Mouse (Mus musculus): ENCODE measurements around the gene Tns1.
A peak's percentile ranks its signal among the peaks of the same experiment; 100 is the strongest.
"Not testable (repeated sequence)": the region's sequence is repeated elsewhere in the genome, so short reads cannot be mapped to it uniquely, and the experiment has no call there.

The Tns1 gene

DNA sequence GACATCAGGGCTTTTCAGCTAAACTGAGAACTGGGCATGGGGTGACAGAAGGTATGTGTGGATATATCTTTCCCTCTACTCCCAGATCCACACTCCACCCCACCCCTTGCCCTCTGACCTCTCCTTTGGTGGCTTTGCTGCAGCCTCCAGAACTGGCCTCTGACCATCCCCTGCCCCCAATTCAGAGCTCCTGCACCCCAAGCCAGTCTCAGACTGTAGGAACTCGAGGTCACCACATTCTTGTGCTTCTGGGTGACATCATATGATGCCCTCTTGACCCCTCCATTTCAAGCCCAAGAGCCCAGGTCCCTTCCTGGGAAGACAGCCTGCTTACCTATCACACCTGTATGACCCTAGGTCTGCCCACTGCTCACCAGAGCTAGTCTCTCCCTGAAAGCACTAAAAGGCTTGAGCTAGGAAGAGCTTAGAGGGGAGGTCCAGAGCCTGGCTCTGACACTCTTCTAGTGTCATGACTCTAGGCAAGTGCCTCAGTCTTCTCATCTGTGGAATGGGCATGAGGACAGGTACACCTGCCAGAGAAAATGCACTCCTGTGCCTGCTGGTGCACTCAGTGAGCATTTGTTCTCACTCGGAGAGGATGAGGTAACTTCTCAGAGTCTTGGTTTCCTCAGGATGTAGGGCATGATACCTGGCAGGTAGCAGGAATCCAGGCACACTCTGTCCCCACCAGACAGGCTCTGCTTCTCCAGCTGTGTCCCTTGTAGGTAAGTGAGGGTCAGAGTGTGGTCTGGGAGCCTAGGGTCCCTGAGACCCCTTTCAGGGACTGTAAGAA, 214.9 kb downstream of the Tns1 start:
- DNase-seq, result peak; percentile 36 to 49

DNA sequence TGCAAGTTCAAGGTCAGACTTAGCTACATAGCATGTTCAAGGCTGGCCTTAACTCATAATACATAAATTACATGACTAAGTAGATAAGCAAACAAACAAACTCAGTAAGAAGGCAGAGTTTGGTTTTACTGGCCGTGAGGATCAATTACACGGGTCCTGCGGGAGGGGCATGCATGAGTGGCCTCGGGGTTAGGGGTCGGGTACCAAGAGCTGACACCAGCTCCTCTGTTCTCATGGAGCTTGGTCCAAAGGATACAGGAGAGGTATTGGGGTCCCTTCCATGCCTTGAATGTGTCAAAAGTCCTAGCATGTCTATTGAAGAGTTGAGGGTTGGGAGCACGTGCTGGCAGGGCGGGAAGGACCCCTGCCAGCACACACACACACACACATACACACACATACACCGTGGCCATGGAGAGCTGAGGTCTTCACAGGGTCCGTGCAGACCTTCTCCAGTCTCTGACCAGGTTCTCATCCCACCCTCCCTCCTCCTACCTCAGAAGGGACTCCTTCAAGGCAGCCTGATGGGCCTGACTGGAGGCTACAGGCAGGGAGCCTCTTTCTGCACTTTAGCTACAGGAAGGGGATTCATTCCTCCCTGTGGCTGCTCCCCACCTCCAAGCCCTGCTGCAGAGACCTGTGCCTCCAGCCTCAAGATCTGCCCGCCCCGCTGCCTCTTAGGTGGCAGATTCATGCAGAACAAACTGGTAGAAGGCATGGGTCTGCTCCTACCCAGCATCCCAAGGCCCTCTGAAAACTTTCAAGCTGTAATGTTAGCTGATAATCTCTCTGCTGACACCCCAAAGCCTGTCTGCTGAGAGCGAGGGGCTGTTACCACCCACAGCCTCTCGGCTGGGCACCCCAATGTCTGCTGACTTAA, 215.9 kb downstream of the Tns1 start:
- DNase-seq, result peak; percentile 27 to 39

DNA sequence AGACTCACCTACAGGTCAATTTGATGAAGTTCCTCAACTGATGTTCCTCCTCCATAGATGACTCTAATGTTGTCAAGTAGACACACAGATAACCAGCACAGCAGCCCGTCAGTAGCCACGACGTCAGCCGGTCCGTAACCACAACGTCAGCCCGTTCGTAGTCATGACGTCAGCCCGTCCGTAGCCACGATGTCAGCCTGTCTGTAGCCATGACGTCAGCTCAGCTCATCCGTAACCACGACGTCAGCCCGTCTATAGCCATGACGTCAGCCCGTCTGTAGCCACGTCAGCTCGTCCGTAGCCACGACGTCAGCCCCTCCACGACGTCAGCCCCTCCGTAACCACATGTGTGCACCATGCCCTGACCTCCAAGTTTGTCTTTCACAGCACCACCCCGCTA, 217.1 kb downstream of the Tns1 start:
- no peak for DNase-seq

DNA sequence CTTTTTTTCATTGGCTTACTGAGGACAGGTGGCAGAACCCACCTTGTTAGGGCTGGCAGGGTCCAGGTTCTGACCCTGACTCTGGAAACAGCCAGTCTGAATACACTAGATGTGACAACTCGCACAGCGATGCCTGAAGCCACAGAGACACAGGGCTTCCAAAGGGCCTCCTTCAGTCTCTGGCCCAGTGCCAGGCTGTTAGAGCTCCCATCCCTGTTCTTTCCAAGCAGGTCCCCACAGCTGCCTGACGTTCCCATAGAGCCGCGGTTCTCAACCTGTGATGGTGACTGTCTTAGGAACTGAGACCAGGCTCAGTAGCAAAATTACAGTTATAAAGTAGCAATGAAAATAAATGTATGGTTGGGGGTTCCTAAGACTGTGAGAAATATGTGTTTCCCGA, 217.9 kb downstream of the Tns1 start:
- peak in 1 of 2 experiments; percentile 59 for DNase-seq

DNA sequence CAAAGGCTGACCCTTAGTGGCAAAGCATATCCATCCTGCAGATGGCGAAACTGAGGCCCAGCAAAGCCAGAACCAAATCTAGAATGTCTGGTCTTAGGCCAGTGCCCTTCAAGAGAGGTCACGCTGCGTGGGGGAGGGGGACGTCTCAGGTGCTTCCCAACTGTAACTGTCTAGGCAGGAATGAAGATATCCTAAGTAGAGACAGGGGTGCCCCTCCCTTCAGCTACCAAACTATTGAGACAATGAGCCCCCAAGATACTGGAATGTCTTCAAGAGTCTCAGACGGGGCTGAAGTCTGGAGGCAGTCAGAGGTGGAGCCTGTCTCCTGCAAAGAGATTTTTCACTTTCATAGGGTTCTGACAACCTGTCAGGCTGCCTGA, 218.4 kb downstream of the Tns1 start:
- DNase-seq, result peak in 1 of 2 experiments; percentile 50

DNA sequence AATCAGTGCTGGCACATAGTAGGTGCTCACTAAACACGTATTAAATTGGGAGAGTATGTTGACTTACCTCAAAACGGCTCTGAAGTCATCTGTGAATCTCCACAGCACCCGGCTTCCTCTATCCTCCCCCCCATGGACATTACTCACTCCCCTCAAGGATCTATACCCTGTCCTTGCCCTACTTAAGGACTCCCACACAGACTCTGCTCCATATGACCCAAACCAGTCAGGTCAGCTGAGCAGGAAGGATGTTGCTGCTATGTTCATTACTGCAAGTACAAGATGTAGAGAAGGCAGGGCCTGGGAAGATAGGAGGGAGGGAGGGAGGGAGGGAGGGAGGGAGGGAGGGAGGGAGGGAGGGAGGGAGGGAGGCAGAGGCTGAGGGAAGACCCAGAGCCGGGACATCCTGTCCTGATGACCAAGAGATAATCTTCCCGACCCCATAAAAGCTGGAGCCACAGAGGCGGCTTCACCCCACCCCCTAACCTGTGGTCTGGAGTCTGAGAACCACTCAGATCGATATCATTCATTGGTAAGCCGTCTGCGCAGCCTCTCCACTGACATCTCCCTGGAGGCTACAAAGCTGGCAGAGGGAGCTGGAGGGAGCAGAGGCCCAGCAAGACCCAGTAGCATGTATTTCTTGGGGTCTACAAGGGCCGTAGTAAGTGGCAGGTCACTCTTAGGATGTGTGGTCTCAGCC, 219.0 kb downstream of the Tns1 start:
- peak in 1 of 2 experiments; percentile 19 for DNase-seq

DNA sequence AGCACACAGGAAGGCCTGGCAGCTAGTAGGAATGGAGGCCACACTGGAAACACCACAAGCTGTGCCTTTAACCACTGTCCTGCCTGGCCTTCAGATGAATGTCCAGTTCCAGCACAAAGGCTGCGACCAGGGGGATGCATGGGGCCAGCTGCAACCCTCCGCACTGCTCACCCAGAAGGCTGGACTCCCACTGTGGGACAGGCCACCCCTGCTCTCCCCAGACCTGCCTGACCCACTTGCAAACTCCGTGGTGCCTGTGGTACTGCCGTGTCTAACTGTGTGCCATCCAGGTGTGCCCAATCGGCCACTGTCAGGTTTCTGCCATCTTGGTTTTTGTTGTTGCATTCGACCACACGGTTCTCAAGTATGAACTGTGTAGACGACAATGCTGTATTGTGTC, 219.6 kb downstream of the Tns1 start:
- DNase-seq, result no peak

DNA sequence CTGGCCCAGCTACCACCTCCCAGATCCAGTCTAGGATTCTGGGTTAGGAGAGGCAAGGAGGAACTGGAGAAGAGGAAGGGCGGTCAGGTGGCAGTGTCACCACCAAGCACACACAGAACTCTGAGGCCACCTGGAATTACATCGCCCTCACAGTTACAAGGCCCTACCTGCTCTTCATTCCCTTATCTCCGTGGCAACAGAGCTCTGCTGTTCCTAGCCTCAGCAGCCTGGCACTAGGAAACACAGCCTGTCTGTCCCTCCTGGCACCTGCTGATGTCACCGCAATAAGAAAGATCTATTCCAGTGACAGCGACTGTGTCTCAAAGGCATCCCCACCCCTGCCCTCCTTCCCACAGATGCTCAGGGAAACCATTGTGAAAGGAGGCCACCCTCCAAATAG, 221.2 kb downstream of the Tns1 start:
- DNase-seq, result no peak

DNA sequence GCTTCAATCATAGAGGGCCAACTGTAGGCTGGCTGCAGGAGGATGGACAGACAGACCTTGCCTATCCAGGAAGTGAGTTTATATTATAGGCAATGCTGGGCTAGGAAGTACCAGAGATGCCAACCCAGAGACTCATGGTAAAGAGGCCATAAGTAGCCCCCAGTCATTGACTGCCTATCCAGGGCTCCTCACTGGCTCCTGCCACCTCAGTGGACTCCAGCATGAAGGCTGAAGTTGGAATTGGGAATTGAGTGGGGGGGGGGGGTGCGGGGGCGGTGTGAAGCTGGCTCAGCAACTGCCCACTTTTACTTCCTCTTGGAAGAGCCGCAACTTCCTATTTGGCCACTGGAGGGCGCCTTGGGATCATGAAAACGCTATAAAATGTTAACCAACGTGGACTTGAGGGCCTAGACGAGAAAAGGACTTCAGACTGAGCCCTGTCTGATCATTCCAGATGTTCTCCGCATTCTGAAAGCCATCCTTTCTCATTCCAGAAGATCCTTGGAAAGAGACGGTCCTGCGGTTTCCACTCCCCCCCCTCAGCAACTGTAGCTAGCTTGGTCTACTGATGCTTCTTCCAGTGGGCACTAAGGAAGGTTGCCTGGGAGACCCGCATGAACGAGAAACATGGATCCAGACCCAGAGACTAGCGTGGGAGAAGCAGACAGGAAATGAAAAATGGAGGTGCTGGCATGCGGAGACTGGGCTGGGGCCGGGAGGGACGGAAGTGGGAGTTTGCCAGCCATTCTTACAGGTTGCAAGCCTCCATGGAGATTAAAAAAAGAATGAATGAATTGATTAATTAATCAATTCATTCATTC, 221.9 kb downstream of the Tns1 start:
- peak; percentile 72 to 83 for DNase-seq

DNA sequence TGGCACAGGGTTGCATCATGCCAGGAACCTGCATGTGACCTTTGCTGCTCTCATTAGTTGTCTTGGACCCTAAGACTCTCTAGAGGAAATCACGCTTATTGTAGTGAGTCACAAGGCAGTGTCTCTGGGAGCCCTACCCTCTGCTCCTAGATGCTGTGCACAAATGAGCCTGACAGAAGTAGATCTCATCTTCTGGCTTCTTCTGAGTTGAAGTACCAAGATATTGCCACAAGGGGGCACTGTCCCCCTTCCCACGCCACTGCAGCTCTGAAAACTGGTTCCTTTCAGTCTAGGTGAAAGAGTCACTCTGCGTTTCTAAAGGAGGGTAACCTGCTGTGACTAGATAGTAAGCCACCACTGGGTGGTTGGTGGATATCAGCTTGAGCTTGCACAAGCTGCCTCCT, 222.8 kb downstream of the Tns1 start:
- peak; percentile 68 to 84 for DNase-seq

DNA sequence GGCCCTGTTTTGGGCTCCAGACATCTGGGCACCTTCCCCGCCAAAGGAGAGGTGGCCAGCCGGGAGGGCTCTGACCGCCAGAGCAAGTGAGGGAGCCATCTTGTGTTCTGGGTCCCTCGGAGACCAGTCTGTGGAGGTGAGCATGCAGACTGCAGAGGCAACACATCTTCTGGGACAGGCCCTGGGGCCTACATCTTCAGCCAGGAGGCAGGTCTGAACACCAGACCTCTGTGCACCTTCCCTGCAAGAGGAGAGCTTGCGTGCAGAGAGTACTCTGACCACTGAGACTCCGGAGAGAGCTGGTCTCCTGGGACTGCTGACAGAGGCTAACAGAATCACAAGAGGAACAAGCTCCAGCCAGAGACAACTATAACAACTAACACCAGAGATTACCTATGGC, 228.8 kb downstream of the Tns1 start:
- DNase-seq, result not testable (repeated sequence)

DNA sequence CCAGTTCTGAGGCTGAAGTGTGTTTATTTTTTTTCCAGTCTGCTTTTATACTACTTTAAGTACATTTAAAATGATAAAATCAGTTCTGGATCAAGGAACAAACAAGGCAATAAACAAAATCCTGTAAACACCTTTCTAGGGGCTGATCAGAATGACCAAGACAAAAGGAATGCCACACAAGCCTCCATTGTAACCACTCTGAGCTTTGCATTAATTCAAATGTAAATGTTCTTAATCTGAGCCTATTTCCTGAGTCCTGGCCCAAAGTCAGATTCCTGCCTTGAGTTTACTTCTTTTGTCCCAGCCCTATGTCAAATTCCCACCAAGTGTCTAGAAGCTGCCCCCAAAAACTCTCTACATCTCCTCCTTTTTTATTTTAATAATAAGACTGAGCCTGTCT, 243.5 kb downstream of the Tns1 start:
- DNase-seq, result no peak

DNA sequence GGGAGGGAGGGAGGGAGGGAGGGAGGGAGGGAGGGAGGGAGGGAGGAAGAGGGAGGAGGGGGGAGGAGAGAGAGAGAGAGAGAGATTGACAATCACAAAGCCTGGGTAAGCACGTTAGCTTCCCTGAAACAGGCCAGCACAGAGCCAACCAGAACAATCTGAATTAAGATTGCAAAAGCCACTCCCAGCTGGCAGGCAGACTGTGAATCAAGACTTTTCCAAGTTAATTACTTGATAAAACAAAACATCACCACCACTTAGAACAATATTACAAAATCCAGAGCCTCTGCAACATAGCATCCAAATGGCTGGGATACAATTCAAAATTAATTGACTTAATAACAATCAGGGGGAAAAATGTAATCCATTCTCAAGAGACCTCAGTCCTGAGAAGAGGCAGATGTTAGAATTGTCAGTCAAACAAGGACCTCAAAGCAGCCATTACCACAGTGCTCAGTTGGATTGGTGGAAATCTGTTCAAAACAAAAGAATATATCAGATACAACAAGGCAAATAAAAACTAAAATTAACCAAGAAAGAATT, 248.5 kb downstream of the Tns1 start:
- DNase-seq, result no peak

DNA sequence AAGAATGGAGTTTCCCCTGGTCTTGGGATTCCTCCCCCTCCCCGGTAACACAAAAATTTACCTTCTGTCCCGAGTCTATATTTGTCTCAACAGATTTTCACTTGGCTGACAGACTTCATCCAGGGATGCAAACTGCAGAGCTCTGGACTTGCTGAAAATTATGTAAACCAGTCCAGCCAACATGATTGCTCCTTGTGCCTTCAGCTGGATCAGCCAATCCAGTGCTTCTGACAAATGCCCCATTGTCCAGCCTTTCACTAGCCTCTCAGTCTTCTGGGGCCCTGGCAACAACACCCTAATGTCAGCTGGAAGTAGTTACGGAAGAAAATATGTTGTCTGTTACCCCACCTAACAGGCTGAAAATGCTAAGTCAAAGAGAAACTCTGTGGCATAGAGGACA, 259.9 kb downstream of the Tns1 start:
- DNase-seq, result no peak

DNA sequence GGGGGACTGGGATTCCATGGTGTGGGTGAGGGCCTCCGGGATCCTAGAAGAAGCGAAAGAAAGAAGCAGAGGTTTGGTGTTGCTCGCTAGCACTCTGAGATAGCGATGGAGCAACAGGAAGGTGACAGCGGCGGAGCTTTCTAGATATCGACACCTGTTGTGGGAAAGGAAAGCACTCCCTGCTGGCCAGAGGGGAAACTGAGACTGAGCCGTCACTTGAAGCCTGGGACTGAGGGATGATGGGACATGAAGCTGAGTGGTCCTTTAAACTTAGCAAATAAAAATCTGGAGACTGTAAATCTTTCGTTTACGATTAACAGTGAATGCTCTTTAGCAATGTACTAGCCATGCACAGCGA, 261.2 kb downstream of the Tns1 start:
- no peak for DNase-seq

DNA sequence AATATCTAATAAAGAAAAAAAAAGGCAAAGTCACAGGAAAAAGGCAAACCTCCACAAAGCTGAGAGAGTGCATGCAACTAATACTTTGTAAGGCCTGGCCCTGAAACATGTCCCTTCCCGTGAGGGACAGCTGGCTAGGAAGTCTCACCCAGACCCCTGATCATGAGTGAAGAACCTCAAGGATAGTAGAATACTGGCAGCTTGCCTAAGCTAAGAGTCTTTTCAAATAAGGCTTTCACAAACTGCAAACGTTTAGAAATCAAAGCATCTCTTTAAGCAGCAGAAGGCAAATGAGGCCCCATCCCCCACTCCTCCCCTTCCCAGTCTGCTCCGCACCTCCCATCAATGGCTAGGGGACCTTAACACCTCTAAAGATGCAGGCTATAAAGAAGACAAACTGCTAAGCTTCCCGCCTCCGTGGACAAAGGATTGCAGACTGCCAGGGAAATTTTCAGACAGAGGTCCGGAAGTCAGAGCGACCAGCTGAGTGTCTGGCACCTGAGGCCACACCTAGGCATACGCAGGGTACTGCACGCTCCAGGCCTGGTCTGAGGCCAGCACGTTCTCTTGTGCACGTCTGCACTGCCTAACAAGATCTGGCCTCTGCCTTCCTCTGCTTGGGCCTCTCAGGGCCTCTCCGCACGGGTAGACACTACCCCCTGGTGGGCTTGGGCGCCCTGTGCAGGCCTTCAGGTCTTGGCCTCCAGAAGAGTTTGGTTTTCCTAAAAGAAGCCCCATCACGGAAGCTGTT, 261.8 kb downstream of the Tns1 start:
- peak; percentile 77 to 86 for DNase-seq

DNA sequence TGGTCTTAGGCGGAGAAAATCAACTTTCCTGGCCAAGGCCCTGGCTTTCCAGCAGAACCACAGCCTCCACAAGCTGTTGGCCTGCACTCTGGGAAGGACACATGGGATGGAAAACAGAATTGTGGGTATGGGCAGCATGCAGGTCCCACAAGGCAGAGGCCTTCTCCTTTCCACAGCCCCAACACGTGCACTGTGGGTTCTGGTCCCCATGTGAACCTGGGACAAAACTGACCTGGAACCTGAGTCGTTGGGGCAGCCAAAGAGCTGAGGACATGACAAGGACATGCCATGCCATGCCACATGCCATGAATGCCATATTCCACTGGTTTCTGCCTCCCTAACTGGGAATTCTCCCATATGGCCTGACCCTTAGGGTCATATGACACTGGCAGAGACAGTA, 263.8 kb downstream of the Tns1 start:
- DNase-seq, result no peak
